Mouse (Mus musculus) duodenum, adult 2 months (tissue): Measurements from ENCODE around the gene Iqce. TPM values are rescaled to one million over a fixed set of nuclear protein-coding genes. Genes with fewer than 3 reads are reported as not detected.

Experiments used
- polyA plus RNA-seq: library from polyadenylated mRNA; depleted of rRNA; stranded (reverse); fragments of >200 nt; gene quantifications from 2 replicates; pipeline ENCODE4 v1.2.3, GENCODE M21; 2012; ENCODE audit warnings: low replicate concordance; rRNA removed

Gene Iqce
- polyA plus RNA-seq: 5.8 and 7.5 TPM in 2 replicates

DNA sequence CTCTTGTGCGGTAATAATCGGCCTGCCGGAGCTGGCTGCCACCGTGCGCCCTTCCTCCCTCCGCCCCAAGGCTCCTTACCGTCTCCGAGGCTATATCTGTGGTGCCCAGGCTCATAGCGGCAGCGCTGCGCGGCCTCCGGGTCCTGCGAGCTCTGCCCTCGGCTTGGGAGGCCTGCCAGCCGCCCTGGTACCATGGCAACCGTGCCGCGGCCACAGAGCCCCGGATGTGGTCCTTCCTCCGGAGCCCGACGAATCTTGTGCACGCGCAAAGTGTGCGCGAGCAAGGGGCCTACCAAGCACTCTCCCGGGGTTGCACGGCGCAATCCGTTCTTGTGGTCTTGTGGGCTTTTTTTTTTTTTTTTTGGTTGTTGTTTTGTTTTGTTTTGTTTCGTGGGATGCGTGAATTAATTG is at the start of gene Iqce:
Gene Iqce, minus strand, starts transcription at position 276 of the 411 bp plus-strand sequence.

DNA sequence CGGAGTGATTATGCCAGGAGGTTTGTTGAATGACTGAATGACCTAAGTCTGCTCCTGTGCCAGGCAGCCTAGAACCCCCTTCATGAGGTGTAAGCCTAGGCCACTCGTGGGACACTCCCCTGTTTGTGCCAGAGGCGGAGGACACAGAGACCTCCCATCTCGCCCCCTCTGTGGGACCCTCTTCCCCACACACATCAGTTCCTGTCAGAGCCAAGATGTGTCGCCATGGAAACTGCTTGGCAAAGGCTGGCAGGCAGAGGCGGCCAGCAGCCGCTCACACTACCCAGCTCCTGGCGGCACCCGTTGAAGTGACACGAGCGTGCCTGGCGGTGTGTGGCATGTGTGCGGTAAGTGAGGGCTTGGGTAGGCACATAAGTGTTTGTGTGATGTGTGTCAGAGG is 21.6 kb upstream of the Iqce start, which contains the start of gene Amz1:
Gene Amz1, plus strand, starts transcription at position 306 of the 400 bp plus-strand sequence.

DNA sequence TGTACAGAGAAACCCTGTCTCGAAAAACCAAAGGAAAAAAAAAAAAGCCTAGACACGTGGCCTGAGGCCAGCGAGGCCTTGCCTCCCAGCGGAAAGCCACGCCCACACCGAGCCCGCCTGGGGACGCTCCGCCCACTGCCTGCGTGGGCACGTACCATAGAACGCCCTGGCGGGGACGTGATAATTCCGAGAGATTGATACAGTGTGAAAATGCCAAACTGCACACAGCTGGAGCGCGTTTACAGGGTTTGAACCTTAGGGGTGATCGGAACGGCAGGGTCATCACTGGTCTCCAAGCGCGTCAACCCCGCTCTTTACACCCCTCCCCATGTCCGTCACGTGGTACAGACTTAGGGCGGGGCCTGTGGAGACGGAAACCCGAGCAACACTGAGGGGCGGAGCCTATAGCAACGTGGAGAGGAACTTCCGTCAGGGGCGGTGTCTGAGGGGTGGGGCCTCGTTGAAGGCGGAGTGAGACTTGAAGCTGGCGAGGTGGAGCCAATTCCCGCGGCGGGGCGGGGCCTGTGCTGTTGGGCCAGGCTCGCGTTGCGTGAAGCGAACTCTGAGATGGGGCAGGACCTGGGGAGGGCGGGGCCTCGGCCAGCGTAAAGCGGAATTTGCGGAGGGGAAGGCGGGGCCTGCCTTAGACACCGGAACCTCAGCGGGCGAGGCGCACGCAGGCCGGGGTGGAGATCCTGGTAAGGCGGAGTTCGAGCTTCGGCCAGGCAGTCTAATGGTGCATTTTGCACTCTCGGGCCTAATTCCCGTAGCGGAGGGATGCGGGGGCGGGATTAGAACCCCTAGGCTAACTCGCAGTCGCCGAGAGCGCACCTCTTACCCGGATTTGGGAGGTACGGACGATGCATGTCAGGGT is 2.4 kb upstream of the Iqce start, which contains the start of gene Brat1:
Gene Brat1, plus strand, starts transcription at position 634 of the 874 bp plus-strand sequence.

GRCm38 (mm10) chr5:140648519-140649100 is 53.6 kb downstream of the Iqce start, which contains the start of gene Ttyh3:
Gene Ttyh3 (minus strand): TSS chr5:140649031.

Other genes starting within 250 kb of the Iqce start
- gene Chst12, start 196.8 kb downstream of the Iqce start, polyA plus RNA-seq: 14.8 and 15.5 TPM in 2 replicates
- gene Grifin, start 137.3 kb downstream of the Iqce start, polyA plus RNA-seq: not detected in 2 replicates
- gene Lfng, start 95.1 kb downstream of the Iqce start, polyA plus RNA-seq: 27.8 and 34.1 TPM in 2 replicates
- gene Ttyh3, start 53.3 kb downstream of the Iqce start, polyA plus RNA-seq: 46.3 and 52.6 TPM in 2 replicates
- 14.0 and 17.0 TPM in 2 replicates for gene Brat1, start 2.6 kb upstream of the Iqce start, polyA plus RNA-seq
- 1.5 and 4.0 TPM in 2 replicates for gene Amz1, start 21.7 kb upstream of the Iqce start, polyA plus RNA-seq
- gene Gna12, start 128.1 kb upstream of the Iqce start, polyA plus RNA-seq: 26.0 and 28.2 TPM in 2 replicates